ENCODE assay signal across 11 mouse cellular contexts in genomic region chr19:53189736-53190135, GRCm38 (mm10). TPM values are rescaled to one million over a fixed set of nuclear protein-coding genes. Genes with fewer than 3 reads are reported as not detected.
A peak's percentile ranks its signal among the peaks of the same experiment; 100 is the strongest.
DNase-seq lines count a peak whose midpoint lies in the region; ATAC-seq lines count a peak whose summit lies in the region.
"Had no signal": no experiment of that assay in that cellular context is flagged by ENCODE, and none has a peak within 500 bp of the region (broad histone marks: within the 10 kb centered on the region; RNA-seq: fewer than 3 reads in every experiment).

No protein-coding gene starts in this region.

- ATAC-seq in heart, embryonic 15.5 days (replicated peaks; ENCODE audit: insufficient number of reproducible peaks, insufficient read depth, low FRiP score, low read depth) = no peak
- ATAC-seq in heart, embryonic 12.5 days (ENCODE audit: insufficient number of reproducible peaks, low FRiP score) = no peak
- ATAC-seq in liver, embryonic 16.5 days (ENCODE audit: low read depth) = no peak
- ATAC-seq: forebrain, postnatal 0 days had no signal

- no peaks in the 10 kb centered on the region for H3K9me3 ChIP-seq in heart, embryonic 15.5 days (replicated peaks)
- no peaks in the 10 kb centered on the region for H3K9me3 ChIP-seq in heart, embryonic 12.5 days (replicated peaks)
- H3K9me3 ChIP-seq in liver, embryonic 16.5 days (replicated peaks; ENCODE audit: control insufficient read depth, low read length) = no peaks in the 10 kb centered on the region

- WGBS in heart, embryonic 15.5 days = 65% methylated on average over 3 of the region's 3 CpGs
- WGBS in heart, embryonic 12.5 days = 83% methylated on average over 3 of the region's 3 CpGs
- 67% methylated on average over 3 of the region's 3 CpGs for WGBS in liver, embryonic 16.5 days (ENCODE audit: insufficient replicate concordance)

- no peaks in the 10 kb centered on the region for H3K27me3 ChIP-seq in heart, embryonic 15.5 days
- H3K27me3 ChIP-seq in heart, embryonic 12.5 days (replicated peaks) = no peaks in the 10 kb centered on the region
- no peaks in the 10 kb centered on the region for H3K27me3 ChIP-seq in liver, embryonic 16.5 days (ENCODE audit: control insufficient read depth, insufficient read depth, low read depth, low read length)

- peak; percentile 88 for DNase-seq in cerebellum, adult 9-10 months
- no peak for DNase-seq in left cerebral cortex, adult 11 months (ENCODE audit: low spot score)
- DNase-seq in urinary bladder, postnatal 25 days (ENCODE audit: low spot score) = no peak
- DNase-seq: forebrain, postnatal 0 days; left cerebral cortex, postnatal 4 days; right cerebral cortex, postnatal 14 days; thymus, postnatal 4 days had no signal

- no peaks in the 10 kb centered on the region for H3K36me3 ChIP-seq in heart, embryonic 15.5 days
- peaks cover 5% of the 10 kb centered on the region for H3K36me3 ChIP-seq in heart, embryonic 12.5 days
- no peaks in the 10 kb centered on the region for H3K36me3 ChIP-seq in liver, embryonic 16.5 days (ENCODE audit: control insufficient read depth, insufficient read depth)

- no peak overlapping the region for H3K4me3 ChIP-seq in heart, embryonic 15.5 days
- no peak overlapping the region for H3K4me3 ChIP-seq in heart, embryonic 12.5 days
- no peak overlapping the region for H3K4me3 ChIP-seq in brown adipose tissue, adult 24 weeks (ENCODE audit: insufficient read depth, low read depth, low read length)
- H3K4me3 ChIP-seq in liver, embryonic 16.5 days (ENCODE audit: low read depth, low read length) = no peak overlapping the region

- H3K27ac ChIP-seq in heart, embryonic 15.5 days = peak overlapping the region; percentile 48
- no peak overlapping the region for H3K27ac ChIP-seq in heart, embryonic 12.5 days (ENCODE audit: poor library complexity, severe bottlenecking)
- peak overlapping the region; percentile 76 for H3K27ac ChIP-seq in brown adipose tissue, adult 24 weeks (replicated peaks; ENCODE audit: low read depth, low read length)
- peak overlapping the region; percentile 70 for H3K27ac ChIP-seq in liver, embryonic 16.5 days (ENCODE audit: low read length)

- H3K9ac ChIP-seq in heart, embryonic 15.5 days = no peak overlapping the region
- no peak overlapping the region for H3K9ac ChIP-seq in heart, embryonic 12.5 days
- H3K9ac ChIP-seq in liver, embryonic 16.5 days (ENCODE audit: low read depth, low read length) = no peak overlapping the region
- H3K9ac ChIP-seq: forebrain, postnatal 0 days had no signal

- peaks cover 78% of the 10 kb centered on the region for H3K4me1 ChIP-seq in heart, embryonic 15.5 days (replicated peaks)
- peaks cover 78% of the 10 kb centered on the region for H3K4me1 ChIP-seq in heart, embryonic 12.5 days (replicated peaks)
- peaks cover 40% of the 10 kb centered on the region for H3K4me1 ChIP-seq in brown adipose tissue, adult 24 weeks (ENCODE audit: control insufficient read depth, insufficient read depth, insufficient read length, low read length)
- H3K4me1 ChIP-seq in liver, embryonic 16.5 days (ENCODE audit: control insufficient read depth, low read depth, low read length) = peaks cover 80% of the 10 kb centered on the region

- no peak overlapping the region for H3K4me2 ChIP-seq in heart, embryonic 15.5 days
- no peak overlapping the region for H3K4me2 ChIP-seq in heart, embryonic 12.5 days
- H3K4me2 ChIP-seq in liver, embryonic 16.5 days (ENCODE audit: low read depth, low read length) = no peak overlapping the region

RNA-seq across cellular contexts. Expression of gene Add3, which starts 49.5 kb away (rescaled TPM):
- polyA plus RNA-seq in heart, embryonic 15.5 days (2015; fragmentation: Nextera tagmentation; extraction: Ambion mirVana) = 112 and 118 TPM in 2 replicates
- polyA plus RNA-seq in heart, embryonic 12.5 days (2016; fragmentation: Nextera tagmentation; extraction: Ambion mirVana) = 154 and 157 TPM in 2 replicates
- polyA plus RNA-seq in brown adipose tissue, adult 24 weeks (2012; ENCODE audit: insufficient read depth, insufficient read length, missing spikeins) = 40.1 and 40.8 TPM in 2 replicates
- polyA plus RNA-seq in liver, embryonic 16.5 days (2015; fragmentation: Nextera tagmentation; extraction: Ambion mirVana) = 26.2 and 28.4 TPM in 2 replicates
